Mouse (Mus musculus): ENCODE data around the gene Abca7.
"Not testable (repeated sequence)": the region's sequence is repeated elsewhere in the genome, so short reads cannot be mapped to it uniquely, and the experiment has no call there.

Gene Abca7

GRCm38 (mm10) chr10:79996272-79997033 lies at the start of gene Abca7:
Gene Abca7 (plus strand): TSS chr10:79996494.
- peak; percentile 98 for DNase-seq (ENCODE audit: low read depth)

- DNase-seq (ENCODE audit: low read depth), result no peak
These were observed 49.5 kb upstream of the Abca7 start for GRCm38 (mm10) chr10:79946752-79947322.

- DNase-seq (ENCODE audit: low read depth), result no peak
These were observed 48.8 kb upstream of the Abca7 start for GRCm38 (mm10) chr10:79947502-79947901.

GRCm38 (mm10) chr10:79949873-79950272 lies 46.4 kb upstream of the Abca7 start:
- no peak for DNase-seq (ENCODE audit: low read depth)

GRCm38 (mm10) chr10:79950661-79951060 lies 45.6 kb upstream of the Abca7 start:
- no peak for DNase-seq (ENCODE audit: low read depth)

- no peak for DNase-seq (ENCODE audit: low read depth)
These were observed 42.3 kb upstream of the Abca7 start for GRCm38 (mm10) chr10:79953946-79954345.

GRCm38 (mm10) chr10:79955691-79956090 lies 40.6 kb upstream of the Abca7 start:
- DNase-seq (ENCODE audit: low read depth), result no peak

GRCm38 (mm10) chr10:79956643-79957154 lies 39.6 kb upstream of the Abca7 start:
- no peak for DNase-seq (ENCODE audit: low read depth)

GRCm38 (mm10) chr10:79958140-79958816 lies 38.0 kb upstream of the Abca7 start:
- peak; percentile 79 for DNase-seq (ENCODE audit: low read depth)

GRCm38 (mm10) chr10:79959412-79959811 lies 36.9 kb upstream of the Abca7 start:
- DNase-seq (ENCODE audit: low read depth), result not testable (repeated sequence)

- peak; percentile 100 for DNase-seq (ENCODE audit: low read depth)
These were observed 36.3 kb upstream of the Abca7 start, which contains the start of gene Wdr18 for GRCm38 (mm10) chr10:79959847-79960601. Gene Wdr18 (plus strand): TSS chr10:79960152.

GRCm38 (mm10) chr10:79960671-79961294 lies 35.5 kb upstream of the Abca7 start:
- no peak for DNase-seq (ENCODE audit: low read depth)

GRCm38 (mm10) chr10:79964727-79965126 lies 31.6 kb upstream of the Abca7 start:
- no peak for DNase-seq (ENCODE audit: low read depth)

- DNase-seq (ENCODE audit: low read depth), result no peak
These were observed 31.0 kb upstream of the Abca7 start for GRCm38 (mm10) chr10:79965325-79965724.

- DNase-seq (ENCODE audit: low read depth), result no peak
These were observed 29.4 kb upstream of the Abca7 start for GRCm38 (mm10) chr10:79966886-79967400.

- DNase-seq (ENCODE audit: low read depth), result no peak
These were observed 28.1 kb upstream of the Abca7 start for GRCm38 (mm10) chr10:79968181-79968580.

- DNase-seq (ENCODE audit: low read depth), result no peak
These were observed 27.1 kb upstream of the Abca7 start for GRCm38 (mm10) chr10:79969124-79969568.

- DNase-seq (ENCODE audit: low read depth), result no peak
These were observed 25.7 kb upstream of the Abca7 start, which contains the start of gene Grin3b for GRCm38 (mm10) chr10:79970415-79971182. Gene Grin3b (plus strand): TSS chr10:79970715.

- DNase-seq (ENCODE audit: low read depth), result no peak
These were observed 25.2 kb upstream of the Abca7 start for GRCm38 (mm10) chr10:79971183-79971497.

GRCm38 (mm10) chr10:79972831-79973230 lies 23.5 kb upstream of the Abca7 start:
- DNase-seq (ENCODE audit: low read depth), result no peak

- DNase-seq (ENCODE audit: low read depth), result no peak
These were observed 22.2 kb upstream of the Abca7 start for GRCm38 (mm10) chr10:79974087-79974486.

Data from c-Kit-positive CD71-negative TER-119-negative erythroid progenitor cells, embryonic 14.5 days (primary cell).